Mouse (Mus musculus) layer of hippocampus, adult 9-10 months (tissue): ENCODE measurements around the gene Mtx1.

Experiments
- DNase-seq: peaks from one replicate; pipeline ENCODE4 v3.0.0; 2022; ENCODE audit warnings: low spot score

The Mtx1 gene

GRCm38 (mm10) chr3:89213803-89214530 is 12.9 kb downstream of the Mtx1 start:
- peak; percentile 75 for DNase-seq

GRCm38 (mm10) chr3:89210731-89211130 is 16.2 kb downstream of the Mtx1 start:
- no peak for DNase-seq

GRCm38 (mm10) chr3:89210162-89210561 is 16.7 kb downstream of the Mtx1 start:
- DNase-seq: no peak

- no peak for DNase-seq
Observed at GRCm38 (mm10) chr3:89209731-89210130, 17.2 kb downstream of the Mtx1 start.

- no peak for DNase-seq
Observed at GRCm38 (mm10) chr3:89208736-89209135, 18.2 kb downstream of the Mtx1 start.

GRCm38 (mm10) chr3:89208075-89208657 is 18.7 kb downstream of the Mtx1 start:
- DNase-seq: no peak

GRCm38 (mm10) chr3:89206695-89207094 is 20.2 kb downstream of the Mtx1 start:
- DNase-seq: no peak

GRCm38 (mm10) chr3:89206079-89206478 is 20.8 kb downstream of the Mtx1 start:
- no peak for DNase-seq

GRCm38 (mm10) chr3:89203142-89203514 is 23.8 kb downstream of the Mtx1 start:
- DNase-seq: no peak

- peak; percentile 85 for DNase-seq
Observed at GRCm38 (mm10) chr3:89202253-89203141, 24.4 kb downstream of the Mtx1 start, which contains the start of gene Gba. Gba (plus strand) TSS chr3:89202928.

GRCm38 (mm10) chr3:89199839-89200238 is 27.0 kb downstream of the Mtx1 start:
- no peak for DNase-seq

- DNase-seq: peak; percentile 68
Observed at GRCm38 (mm10) chr3:89195979-89196877, 30.7 kb downstream of the Mtx1 start.

GRCm38 (mm10) chr3:89193853-89194252 is 33.0 kb downstream of the Mtx1 start:
- no peak for DNase-seq

GRCm38 (mm10) chr3:89193351-89193750 is 33.5 kb downstream of the Mtx1 start:
- DNase-seq: no peak

GRCm38 (mm10) chr3:89190436-89190835 is 36.5 kb downstream of the Mtx1 start:
- no peak for DNase-seq

GRCm38 (mm10) chr3:89188478-89188875 is 38.4 kb downstream of the Mtx1 start:
- no peak for DNase-seq

- DNase-seq: no peak
Observed at GRCm38 (mm10) chr3:89187690-89188477, 39.0 kb downstream of the Mtx1 start.

- DNase-seq: no peak
Observed at GRCm38 (mm10) chr3:89187197-89187596, 39.7 kb downstream of the Mtx1 start.

GRCm38 (mm10) chr3:89183959-89184315 is 43.0 kb downstream of the Mtx1 start:
- DNase-seq: no peak

GRCm38 (mm10) chr3:89183058-89183958 is 43.6 kb downstream of the Mtx1 start, which contains the start of gene Fam189b:
Fam189b (plus strand) TSS chr3:89183143.
- peak; percentile 76 for DNase-seq
